Mouse (Mus musculus): ENCODE measurements around the gene Cep85l.

The Cep85l gene

GRCm38 (mm10) chr10:53379709-53380106, at the start of gene Cep85l:
TSS of gene Cep85l (minus strand) at chr10:53379947.
- DNase-seq (ENCODE audit: low read depth, low spot score) = peak; percentile 81

- DNase-seq (ENCODE audit: low read depth, low spot score) = no peak
These were observed 49.1 kb upstream of the Cep85l start for GRCm38 (mm10) chr10:53428695-53429447.

- DNase-seq (ENCODE audit: low read depth, low spot score) = no peak
These were observed 46.8 kb upstream of the Cep85l start for GRCm38 (mm10) chr10:53426524-53426923.

GRCm38 (mm10) chr10:53423091-53423490, 43.3 kb upstream of the Cep85l start:
- no peak for DNase-seq (ENCODE audit: low read depth, low spot score)

GRCm38 (mm10) chr10:53422206-53422605, 42.5 kb upstream of the Cep85l start:
- DNase-seq (ENCODE audit: low read depth, low spot score) = no peak

- no peak for DNase-seq (ENCODE audit: low read depth, low spot score)
These were observed 41.9 kb upstream of the Cep85l start for GRCm38 (mm10) chr10:53421613-53422012.

GRCm38 (mm10) chr10:53420069-53420468, 40.3 kb upstream of the Cep85l start:
- no peak for DNase-seq (ENCODE audit: low read depth, low spot score)

GRCm38 (mm10) chr10:53419139-53419935, 39.6 kb upstream of the Cep85l start:
- no peak for DNase-seq (ENCODE audit: low read depth, low spot score)

GRCm38 (mm10) chr10:53417015-53417414, 37.3 kb upstream of the Cep85l start:
- no peak for DNase-seq (ENCODE audit: low read depth, low spot score)

GRCm38 (mm10) chr10:53416152-53416712, 36.5 kb upstream of the Cep85l start:
- DNase-seq (ENCODE audit: low read depth, low spot score) = no peak

- DNase-seq (ENCODE audit: low read depth, low spot score) = no peak
These were observed 35.5 kb upstream of the Cep85l start for GRCm38 (mm10) chr10:53415252-53415651.

- DNase-seq (ENCODE audit: low read depth, low spot score) = no peak
These were observed 34.6 kb upstream of the Cep85l start for GRCm38 (mm10) chr10:53414092-53415085.

GRCm38 (mm10) chr10:53412936-53413335, 33.2 kb upstream of the Cep85l start:
- no peak for DNase-seq (ENCODE audit: low read depth, low spot score)

GRCm38 (mm10) chr10:53412165-53412564, 32.4 kb upstream of the Cep85l start:
- no peak for DNase-seq (ENCODE audit: low read depth, low spot score)

GRCm38 (mm10) chr10:53410831-53411230, 31.1 kb upstream of the Cep85l start:
- DNase-seq (ENCODE audit: low read depth, low spot score) = no peak

- no peak for DNase-seq (ENCODE audit: low read depth, low spot score)
These were observed 27.7 kb upstream of the Cep85l start for GRCm38 (mm10) chr10:53407422-53407821.

- no peak for DNase-seq (ENCODE audit: low read depth, low spot score)
These were observed 27.1 kb upstream of the Cep85l start for GRCm38 (mm10) chr10:53406845-53407244.

- DNase-seq (ENCODE audit: low read depth, low spot score) = no peak
These were observed 22.5 kb upstream of the Cep85l start for GRCm38 (mm10) chr10:53402293-53402692.

GRCm38 (mm10) chr10:53399053-53399452, 19.3 kb upstream of the Cep85l start:
- DNase-seq (ENCODE audit: low read depth, low spot score) = no peak

- DNase-seq (ENCODE audit: low read depth, low spot score) = no peak
These were observed 18.8 kb upstream of the Cep85l start for GRCm38 (mm10) chr10:53398540-53398902.

GRCm38 (mm10) chr10:53397846-53398539, 18.2 kb upstream of the Cep85l start:
- no peak for DNase-seq (ENCODE audit: low read depth, low spot score)
